ENCODE assay signal across 28 mouse cellular contexts in the genomic region with DNA sequence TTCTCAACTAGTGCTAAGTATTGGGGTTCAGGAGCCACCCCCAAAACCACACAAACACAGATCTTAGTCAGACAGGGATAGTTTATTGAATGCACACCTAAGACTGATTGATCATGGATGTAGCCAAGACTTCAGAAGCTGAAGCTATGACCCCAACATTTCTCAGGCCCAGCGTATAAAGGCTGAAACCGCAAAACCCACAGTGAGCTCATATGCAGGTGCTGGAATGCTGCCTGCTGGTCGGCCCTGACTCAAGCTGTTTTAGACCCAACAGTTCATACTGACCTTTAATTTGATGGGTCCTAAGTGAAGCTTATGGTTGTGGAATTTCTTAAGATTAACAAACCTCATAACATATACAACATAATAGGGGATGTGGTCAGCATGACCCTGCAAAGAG.
"Had no signal": no experiment of that assay in that cellular context is flagged by ENCODE, and none has a peak within 500 bp of the region (broad histone marks: within the 10 kb centered on the region; RNA-seq: fewer than 3 reads in every experiment).

No protein-coding gene starts in this region.

- H3K36me3 ChIP-seq: intestine, embryonic 15.5 days; limb, embryonic 12.5 days; liver, embryonic 13.5 days; liver, embryonic 15.5 days had no signal

- H3K4me3 ChIP-seq: heart, adult 2 months; heart, embryonic 10.5 days; heart, embryonic 12.5 days; hindbrain, embryonic 10.5 days; hindbrain, embryonic 12.5 days; intestine, embryonic 15.5 days; layer of hippocampus, adult 2 months; left cerebral cortex, adult 2 months; limb, embryonic 10.5 days; limb, embryonic 12.5 days; liver, embryonic 13.5 days; liver, embryonic 15.5 days had no signal

- ATAC-seq: hindbrain, embryonic 16.5 days; inflammation-experienced regulatory T-cells, adult 6 months; intestine, embryonic 15.5 days; intestine, postnatal 0 days had no signal

- H3K27me3 ChIP-seq: heart, embryonic 12.5 days; hindbrain, embryonic 12.5 days; intestine, embryonic 15.5 days; limb, embryonic 12.5 days; liver, embryonic 13.5 days; liver, embryonic 15.5 days had no signal

- H3K4me2 ChIP-seq: heart, embryonic 12.5 days; hindbrain, embryonic 12.5 days; hindbrain, embryonic 14.5 days; intestine, embryonic 15.5 days; limb, embryonic 12.5 days; liver, embryonic 11.5 days; liver, embryonic 13.5 days; liver, embryonic 15.5 days had no signal

- DNase-seq: gastrocnemius, postnatal 14 days; gastrocnemius, postnatal 36 days; heart, adult 11 months; heart, adult 2 months; heart, postnatal 10 days; heart, postnatal 4 days; kidney, adult 18-20 months; kidney, adult 8-10 months; kidney, postnatal 10 days; kidney, postnatal 25 days; kidney, postnatal 4 days; liver; liver, embryonic 13.5 days had no signal
